Mouse (Mus musculus) embryo, embryonic 9.5 days (tissue): ENCODE results near the gene Dppa4.

ENCODE experiments used
- DNase-seq: peaks from one replicate; pipeline ENCODE4 v3.0.0-alpha.2; 2017; ENCODE audit errors: extremely low spot score

Gene Dppa4

GRCm38 (mm10) chr16:48323602-48324345 lies 40.2 kb downstream of the Dppa4 start:
- DNase-seq = no peak

GRCm38 (mm10) chr16:48326903-48327302 lies 43.4 kb downstream of the Dppa4 start:
- peak; percentile 47 for DNase-seq

GRCm38 (mm10) chr16:48328420-48328819 lies 44.9 kb downstream of the Dppa4 start:
- no peak for DNase-seq

- DNase-seq = no peak
These were observed 48.3 kb downstream of the Dppa4 start for GRCm38 (mm10) chr16:48331822-48332221.

- no peak for DNase-seq
These were observed 51.8 kb downstream of the Dppa4 start for GRCm38 (mm10) chr16:48335326-48335725.
